8 mouse cellular contexts compared by ENCODE assay signal in the genomic region with DNA sequence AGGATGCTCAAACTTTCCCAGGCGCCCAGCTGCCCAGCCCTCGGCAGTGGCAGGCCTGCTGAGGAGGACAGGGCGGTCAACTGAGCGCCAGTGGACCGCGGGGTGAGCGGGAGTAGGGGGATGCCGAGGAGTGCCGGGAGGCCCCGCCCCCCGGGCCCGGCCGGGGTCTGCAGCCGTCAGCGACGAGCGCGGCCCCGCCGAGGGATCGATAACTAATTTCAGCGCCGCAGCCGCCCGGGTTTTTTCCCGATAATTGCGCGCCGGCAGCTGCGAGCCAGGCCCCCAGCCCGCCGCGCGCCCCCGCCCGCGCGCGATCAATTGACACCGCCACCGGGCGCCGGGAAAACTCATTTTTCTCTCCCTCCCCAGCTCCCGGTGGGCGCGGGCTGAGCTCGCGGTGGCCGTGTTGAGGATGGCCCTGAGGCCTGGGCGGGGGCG. TPM values are rescaled to one million over a fixed set of nuclear protein-coding genes. Genes with fewer than 3 reads are reported as not detected.
DNase-seq lines count a peak whose midpoint lies in the region; ATAC-seq and TF ChIP-seq lines count a peak whose summit lies in the region.

No protein-coding gene starts in this region.

- no peaks in the 10 kb centered on the region for H3K36me3 ChIP-seq in intestine, embryonic 16.5 days (ENCODE audit: control insufficient read depth, insufficient read depth, low read length)
- H3K36me3 ChIP-seq in midbrain, postnatal 0 days (ENCODE audit: insufficient read depth, low read length): no peaks in the 10 kb centered on the region

- peak overlapping the region; percentile 56 for H3K4me3 ChIP-seq in intestine, embryonic 16.5 days (ENCODE audit: low read length)
- H3K4me3 ChIP-seq in midbrain, postnatal 0 days (ENCODE audit: low read depth, low read length): peak overlapping the region; percentile 41

- WGBS in intestine, embryonic 16.5 days: under 1% methylated on average over 51 of the region's 51 CpGs
- WGBS in midbrain, postnatal 0 days: under 1% methylated on average over 47 of the region's 51 CpGs

- TF ChIP-seq CTCF in midbrain, postnatal 0 days (IDR thresholded peaks at IDR 0.05): no peak

- H3K9me3 ChIP-seq in intestine, embryonic 16.5 days (ENCODE audit: control insufficient read depth, low read length): no peaks in the 10 kb centered on the region
- no peaks in the 10 kb centered on the region for H3K9me3 ChIP-seq in midbrain, postnatal 0 days (ENCODE audit: low read length)

- no peak for ATAC-seq in intestine, embryonic 16.5 days
- no peak for ATAC-seq in midbrain, postnatal 0 days (ENCODE audit: low FRiP score)

- no peaks in the 10 kb centered on the region for H3K27me3 ChIP-seq in intestine, embryonic 16.5 days (replicated peaks; ENCODE audit: control insufficient read depth, insufficient read depth, low read length)
- no peaks in the 10 kb centered on the region for H3K27me3 ChIP-seq in midbrain, postnatal 0 days (ENCODE audit: insufficient read depth, low read length)

- peak overlapping the region; percentile 73 for H3K9ac ChIP-seq in intestine, embryonic 16.5 days (ENCODE audit: low read depth, low read length)
- peak overlapping the region; percentile 74 for H3K9ac ChIP-seq in midbrain, postnatal 0 days (replicated peaks; ENCODE audit: low read length, poor library complexity, severe bottlenecking)

- H3K27ac ChIP-seq in intestine, embryonic 16.5 days (ENCODE audit: low read length): peak overlapping the region; percentile 62
- peak overlapping the region; percentile 51 for H3K27ac ChIP-seq in midbrain, postnatal 0 days (ENCODE audit: low read depth, low read length)

- peak overlapping the region; percentile 96 for H3K4me2 ChIP-seq in intestine, embryonic 16.5 days (ENCODE audit: low read depth, low read length)
- H3K4me2 ChIP-seq in midbrain, postnatal 0 days (ENCODE audit: low read depth, low read length, poor library complexity, severe bottlenecking): peak overlapping the region; percentile 83

- DNase-seq in cerebellum, postnatal 14 days: peak; percentile 41 to 43
- no peak for DNase-seq in cerebellum, adult 11-12 months
- peak; percentile 51 to 52 for DNase-seq in spleen, postnatal 10 days (ENCODE audit: low spot score in 2 of 2)
- no peak for DNase-seq in spleen, postnatal 14 days (ENCODE audit: low spot score in 2 of 2)
- DNase-seq in midbrain, postnatal 0 days (ENCODE audit: low spot score): no peak
- no peak for DNase-seq in layer of hippocampus, adult 11-12 months (ENCODE audit: low spot score)
- DNase-seq in spleen, postnatal 36 days (ENCODE audit: low spot score in 2 of 2): no peak

- peaks cover 16% of the 10 kb centered on the region for H3K4me1 ChIP-seq in intestine, embryonic 16.5 days (ENCODE audit: control insufficient read depth, insufficient read depth, low read length)
- H3K4me1 ChIP-seq in midbrain, postnatal 0 days (ENCODE audit: insufficient read depth, low read length): 0 out of 2 replicates have a peak, but pooled peaks cover 2% of the 10 kb centered on the region

RNA-seq across cellular contexts. Expression of a gene that starts 32.1 kb away (rescaled TPM):
- polyA plus RNA-seq in intestine, embryonic 16.5 days (2015; fragmentation: Nextera tagmentation; extraction: Ambion mirVana): 0.99 and 1.2 TPM in 2 replicates
- 2.4 TPM in 1 of 2 replicates, not detected in the other for total RNA-seq in midbrain, postnatal 0 days (2014; rRNA removed)
- polyA plus RNA-seq in midbrain, postnatal 0 days (2015; fragmentation: Nextera tagmentation; extraction: Ambion mirVana): 1.2 and 1.5 TPM in 2 replicates

RNA-seq across cellular contexts. Expression of a gene that starts 36.2 kb away (rescaled TPM):
- polyA plus RNA-seq in intestine, embryonic 16.5 days (2015; fragmentation: Nextera tagmentation; extraction: Ambion mirVana): 76.3 and 87.4 TPM in 2 replicates
- 62.2 and 74.1 TPM in 2 replicates for total RNA-seq in midbrain, postnatal 0 days (2014; rRNA removed)
- 90.3 and 104 TPM in 2 replicates for polyA plus RNA-seq in midbrain, postnatal 0 days (2015; fragmentation: Nextera tagmentation; extraction: Ambion mirVana)

RNA-seq across cellular contexts. Expression of a gene that starts 58.7 kb away (rescaled TPM):
- 24.0 and 24.5 TPM in 2 replicates for polyA plus RNA-seq in intestine, embryonic 16.5 days (2015; fragmentation: Nextera tagmentation; extraction: Ambion mirVana)
- total RNA-seq in midbrain, postnatal 0 days (2014; rRNA removed): 36.5 and 40.7 TPM in 2 replicates
- polyA plus RNA-seq in midbrain, postnatal 0 days (2015; fragmentation: Nextera tagmentation; extraction: Ambion mirVana): 36.1 and 39.6 TPM in 2 replicates

Comparison
In these comparisons a context has a peak if more than half of its experiments do, and no peak if none do; other contexts are left out.
1. DNase-seq: peak in cerebellum, postnatal 14 days (2 of 2) and spleen, postnatal 10 days (2 of 2); none in cerebellum, adult 11-12 months (single experiment), spleen, postnatal 14 days (0 of 2), midbrain, postnatal 0 days (single experiment), layer of hippocampus, adult 11-12 months (single experiment) and spleen, postnatal 36 days (0 of 2).